Mouse (Mus musculus): ENCODE results near the gene Trmu. TPM values are rescaled to one million over a fixed set of nuclear protein-coding genes. Genes with fewer than 3 reads are reported as not detected.

The Trmu gene
- total and polyA plus RNA-seq, 2 experiments from 2014 or later = 31.4 to 32.3 TPM

DNA sequence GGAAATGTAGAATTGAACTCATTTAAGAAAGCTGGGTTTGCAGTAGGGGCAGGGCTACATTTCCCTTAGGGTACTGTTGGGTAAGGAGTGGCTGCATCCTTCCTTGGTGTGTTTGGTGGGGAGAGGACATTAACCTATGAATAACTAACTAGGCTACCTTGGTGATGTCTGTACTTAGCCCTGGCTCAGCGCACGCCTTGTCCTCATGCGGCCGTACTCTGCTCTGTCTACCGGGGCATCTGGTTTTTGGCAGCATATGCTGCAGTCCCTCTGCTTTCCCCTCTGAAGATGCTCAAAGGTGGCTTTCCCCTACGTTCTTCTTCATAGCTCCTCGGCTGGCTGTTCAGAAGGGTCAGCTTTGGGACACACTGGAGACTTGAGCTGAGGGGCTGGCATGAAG is 1.8 kb upstream of the Trmu start:
- DNase-seq = no peak
- 94% methylated on average over 7 of the region's 7 CpGs for WGBS

GRCm38 (mm10) chr15:85879498-85879895 is 385 bp downstream of the Trmu start:
- Histone ChIP-seq H3K4me1 (ENCODE audit: insufficient read depth) (peaks cover 7% of the 10 kb centered on the region; the same call in 1 of the 2 replicates), H3K4me3 (ENCODE audit: low read depth, low read length) (peak overlapping the region; percentile 81), H3K27ac (ENCODE audit: low read depth, low read length) (peak overlapping the region; percentile 90), H3K9ac (peak overlapping the region; percentile 87), H3K36me3 (ENCODE audit: insufficient read depth) (peaks cover 20% of the 10 kb centered on the region), H3K4me2 (ENCODE audit: low read depth) (peak overlapping the region; percentile 85), H3K9me3 (ENCODE audit: low read length) (no peaks in the 10 kb centered on the region), H3K27me3 (ENCODE audit: insufficient read depth, low read length) (no peaks in the 10 kb centered on the region)
- under 1% methylated on average over 18 of the region's 18 CpGs for WGBS
- DNase-seq = no peak
- no peak for TF ChIP-seq CTCF (IDR thresholded peaks at IDR 0.05; ENCODE audit: low read depth)
- peak; percentile 8; the same call in 1 of the 2 replicates for ATAC-seq

More for the DNA sequence above, 1.8 kb upstream of the Trmu start:
- Histone ChIP-seq H3K4me1 (ENCODE audit: insufficient read depth) (peaks cover 7% of the 10 kb centered on the region; the same call in 1 of the 2 replicates), H3K9ac (no peak overlapping the region), H3K4me3 (ENCODE audit: low read depth, low read length) (no peak overlapping the region), H3K27me3 (ENCODE audit: insufficient read depth, low read length) (no peaks in the 10 kb centered on the region), H3K27ac (ENCODE audit: low read depth, low read length) (no peak overlapping the region), H3K36me3 (ENCODE audit: insufficient read depth) (peaks cover under 1% of the 10 kb centered on the region; the same call in 1 of the 2 replicates), H3K9me3 (ENCODE audit: low read length) (no peaks in the 10 kb centered on the region), H3K4me2 (ENCODE audit: low read depth) (no peak overlapping the region)
- no peak for ATAC-seq
- no peak for TF ChIP-seq CTCF (IDR thresholded peaks at IDR 0.05; ENCODE audit: low read depth)

DNA sequence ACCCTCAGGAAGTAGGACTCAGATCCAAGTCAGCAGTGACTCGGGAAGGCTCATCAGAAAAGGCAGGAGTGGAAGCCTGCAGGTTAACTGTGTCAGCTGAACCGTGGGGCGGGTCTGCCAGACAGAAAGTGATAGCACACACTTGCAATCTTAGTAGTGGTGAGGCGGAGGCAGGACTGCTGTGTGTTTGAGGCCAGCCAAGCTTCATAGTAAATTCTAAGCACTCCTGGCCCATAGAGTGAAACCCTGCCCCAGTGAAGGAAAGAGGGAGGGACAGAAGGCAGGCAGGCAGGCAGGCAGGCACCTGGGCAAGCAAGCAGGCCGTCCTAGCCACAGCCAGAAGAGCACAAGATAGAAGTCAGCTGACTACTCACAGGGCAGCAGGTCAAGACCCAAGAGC is 6.5 kb downstream of the Trmu start:
- DNase-seq (no peak), ATAC-seq (no peak)
- no peak for TF ChIP-seq CTCF (IDR thresholded peaks at IDR 0.05; ENCODE audit: low read depth)
- Histone ChIP-seq H3K4me2 (ENCODE audit: low read depth) (no peak overlapping the region), H3K4me3 (ENCODE audit: low read depth, low read length) (no peak overlapping the region), H3K4me1 (ENCODE audit: insufficient read depth) (no peaks in the 10 kb centered on the region), H3K27me3 (ENCODE audit: insufficient read depth, low read length) (no peaks in the 10 kb centered on the region), H3K36me3 (ENCODE audit: insufficient read depth) (peaks cover 50% of the 10 kb centered on the region), H3K27ac (ENCODE audit: low read depth, low read length) (no peak overlapping the region), H3K9me3 (ENCODE audit: low read length) (no peaks in the 10 kb centered on the region), H3K9ac (no peak overlapping the region)
- 95% methylated on average over 5 of the region's 5 CpGs for WGBS

DNA sequence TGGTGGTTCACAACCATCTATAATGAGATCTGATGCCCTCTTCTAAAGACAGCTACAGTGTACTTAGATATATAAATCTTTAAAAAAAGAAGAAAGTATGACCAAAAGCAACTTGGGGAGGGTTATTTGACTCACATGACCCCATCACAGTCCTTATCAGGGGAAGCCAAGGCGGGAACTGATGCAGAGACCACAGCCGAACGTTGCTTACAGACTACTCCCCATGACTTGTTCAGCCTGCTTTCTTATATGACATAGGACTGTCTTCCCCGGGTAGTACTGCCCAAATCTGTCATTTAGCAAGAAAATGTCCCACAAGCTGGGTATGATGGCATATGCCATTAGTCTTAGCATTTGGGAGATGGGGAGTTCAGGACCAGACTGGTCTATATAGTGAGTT is 10.1 kb downstream of the Trmu start:
- H3K4me1 ChIP-seq (ENCODE audit: insufficient read depth) = no peaks in the 10 kb centered on the region
- H3K9me3 ChIP-seq (ENCODE audit: low read length) = no peaks in the 10 kb centered on the region
- DNase-seq (no peak), ATAC-seq (no peak)
- peaks cover 56% of the 10 kb centered on the region for H3K36me3 ChIP-seq (ENCODE audit: insufficient read depth)
- no peak overlapping the region for H3K27ac ChIP-seq (ENCODE audit: low read depth, low read length)
- WGBS = 87% methylated on average over 4 of the region's 4 CpGs
- H3K4me2 ChIP-seq (ENCODE audit: low read depth) = no peak overlapping the region
- no peak overlapping the region for H3K9ac ChIP-seq
- H3K27me3 ChIP-seq (ENCODE audit: insufficient read depth, low read length) = no peaks in the 10 kb centered on the region
- no peak overlapping the region for H3K4me3 ChIP-seq (ENCODE audit: low read depth, low read length)
- TF ChIP-seq CTCF (IDR thresholded peaks at IDR 0.05; ENCODE audit: low read depth) = no peak

GRCm38 (mm10) chr15:85891971-85892370 is 12.9 kb downstream of the Trmu start:
- Histone ChIP-seq H3K36me3 (ENCODE audit: insufficient read depth) (peaks cover 64% of the 10 kb centered on the region), H3K4me2 (ENCODE audit: low read depth) (no peak overlapping the region), H3K27me3 (ENCODE audit: insufficient read depth, low read length) (no peaks in the 10 kb centered on the region), H3K9ac (no peak overlapping the region), H3K27ac (ENCODE audit: low read depth, low read length) (no peak overlapping the region), H3K4me1 (ENCODE audit: insufficient read depth) (no peaks in the 10 kb centered on the region), H3K9me3 (ENCODE audit: low read length) (no peaks in the 10 kb centered on the region), H3K4me3 (ENCODE audit: low read depth, low read length) (no peak overlapping the region)
- DNase-seq (no peak), ATAC-seq (no peak; the same call in 1 of the 2 replicates)
- no peak for TF ChIP-seq CTCF (IDR thresholded peaks at IDR 0.05; ENCODE audit: low read depth)
- WGBS = 47% methylated on average over 10 of the region's 10 CpGs

DNA sequence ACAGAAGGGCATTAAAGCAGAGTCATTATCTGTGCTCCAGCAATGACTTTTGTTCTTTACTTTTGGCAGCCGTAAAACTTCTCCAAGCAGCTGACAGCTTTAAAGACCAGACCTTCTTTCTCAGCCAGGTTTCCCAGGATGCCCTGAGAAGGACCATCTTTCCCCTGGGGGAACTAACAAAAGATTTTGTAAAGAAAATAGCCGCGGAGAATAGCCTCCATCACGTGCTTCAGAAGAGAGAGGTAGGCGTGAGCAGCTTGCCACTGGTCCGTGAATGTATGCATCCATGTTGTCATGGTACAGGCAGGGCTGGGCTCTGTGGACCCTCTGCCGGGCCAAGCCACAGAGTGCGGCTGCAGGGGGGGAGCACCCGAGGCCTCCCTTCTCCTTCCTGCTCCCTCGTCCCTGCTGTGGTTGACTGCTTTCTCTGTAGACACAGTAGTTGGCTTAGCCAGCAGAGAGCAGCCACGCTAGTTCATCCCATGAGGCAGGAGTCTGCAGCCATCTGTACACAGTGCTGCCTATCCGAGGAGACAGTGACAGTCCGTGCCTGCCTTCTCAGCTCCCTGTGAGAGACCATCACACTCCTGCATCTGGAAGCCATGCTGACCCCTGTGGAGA is 13.5 kb downstream of the Trmu start:
- no peaks in the 10 kb centered on the region for H3K27me3 ChIP-seq (ENCODE audit: insufficient read depth, low read length)
- H3K4me2 ChIP-seq (ENCODE audit: low read depth) = no peak overlapping the region
- H3K4me1 ChIP-seq (ENCODE audit: insufficient read depth) = no peaks in the 10 kb centered on the region
- H3K9ac ChIP-seq = no peak overlapping the region
- peaks cover 69% of the 10 kb centered on the region for H3K36me3 ChIP-seq (ENCODE audit: insufficient read depth)
- no peak for TF ChIP-seq CTCF (IDR thresholded peaks at IDR 0.05; ENCODE audit: low read depth)
- 38% methylated on average over 13 of the region's 13 CpGs for WGBS
- ATAC-seq (peak; percentile 58), DNase-seq (no peak)
- H3K9me3 ChIP-seq (ENCODE audit: low read length) = no peaks in the 10 kb centered on the region
- H3K27ac ChIP-seq (ENCODE audit: low read depth, low read length) = no peak overlapping the region
- H3K4me3 ChIP-seq (ENCODE audit: low read depth, low read length) = no peak overlapping the region

- Histone ChIP-seq H3K27me3 (ENCODE audit: insufficient read depth, low read length) (no peaks in the 10 kb centered on the region), H3K27ac (ENCODE audit: low read depth, low read length) (no peak overlapping the region), H3K9ac (no peak overlapping the region), H3K4me1 (ENCODE audit: insufficient read depth) (no peaks in the 10 kb centered on the region), H3K36me3 (ENCODE audit: insufficient read depth) (peaks cover 67% of the 10 kb centered on the region), H3K9me3 (ENCODE audit: low read length) (no peaks in the 10 kb centered on the region), H3K4me2 (ENCODE audit: low read depth) (no peak overlapping the region), H3K4me3 (ENCODE audit: low read depth, low read length) (no peak overlapping the region)
- ATAC-seq (no peak), DNase-seq (no peak)
- 85% methylated on average over 7 of the region's 7 CpGs for WGBS
- TF ChIP-seq CTCF (IDR thresholded peaks at IDR 0.05; ENCODE audit: low read depth) = no peak
Observed at GRCm38 (mm10) chr15:85893871-85894270, 14.8 kb downstream of the Trmu start.

All from forebrain, postnatal 0 days (tissue).